Mouse (Mus musculus): ENCODE data around the gene Krtap17-1.

- no peak for TF ChIP-seq MAFK (IDR thresholded peaks at IDR 0.05; ENCODE audit: insufficient read depth, low read depth, low read length)
- TF ChIP-seq HCFC1 (IDR thresholded peaks at IDR 0.05; ENCODE audit: borderline replicate concordance, insufficient read depth, low read length), result no peak
- TF ChIP-seq ZNF384 (IDR thresholded peaks at IDR 0.05; ENCODE audit: low read depth, low read length), result no peak
- TF ChIP-seq CHD2 (IDR thresholded peaks at IDR 0.05; ENCODE audit: low read depth, low read length), result no peak
- no peak for TF ChIP-seq ZC3H11A (IDR thresholded peaks at IDR 0.05; ENCODE audit: borderline replicate concordance, low read depth, low read length)
Observed at GRCm38 (mm10) chr11:99978953-99979352, 14.8 kb downstream of the Krtap17-1 start, which contains the start of gene Krtap29-1.

Measured in ES-E14 (cell line).